Mouse (Mus musculus) layer of hippocampus, postnatal 14 days (tissue): ENCODE data around the gene Chl1. TPM values are rescaled to one million over a fixed set of nuclear protein-coding genes. Genes with fewer than 3 reads are reported as not detected.
A peak's percentile ranks its signal among the peaks of the same experiment; 100 is the strongest.

Experiments used
- DNase-seq, 2 experiments: peaks; one replicate each; pipeline ENCODE4 v3.0.0; 2021 to 2022; ENCODE audit warnings: low spot score in 2 of 2, mixed read lengths in 1 of 2
- total RNA-seq, 2 experiments: library from RNA; stranded (reverse); gene quantifications; 2 replicates each; pipeline ENCODE4 v1.2.3; 2021

The Chl1 gene
- total RNA-seq, 2 experiments from 2014 or later: 172 to 190 TPM

DNA sequence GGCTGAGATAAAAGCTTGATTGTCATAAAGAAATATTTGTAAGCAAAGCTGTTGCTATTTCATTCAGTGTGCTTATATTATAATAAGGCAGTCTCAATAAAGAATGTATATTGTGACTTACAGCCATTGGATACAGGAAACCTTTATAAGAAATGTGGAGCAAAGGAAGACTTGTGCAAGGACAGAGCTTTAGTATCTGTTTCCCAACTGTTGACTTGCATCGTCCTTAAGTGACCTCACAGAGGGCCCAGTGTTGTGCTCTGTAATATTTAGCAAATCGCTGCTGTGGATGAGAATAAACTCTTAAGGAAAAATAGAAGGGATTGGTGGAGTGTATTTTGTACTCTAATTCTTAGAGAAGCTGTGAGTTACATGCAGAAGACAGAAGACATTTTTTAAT lies 23.6 kb downstream of the Chl1 start:
- no peak for DNase-seq

- DNase-seq: no peak
These were observed 32.2 kb downstream of the Chl1 start for GRCm38 (mm10) chr6:103542576-103542975.

DNA sequence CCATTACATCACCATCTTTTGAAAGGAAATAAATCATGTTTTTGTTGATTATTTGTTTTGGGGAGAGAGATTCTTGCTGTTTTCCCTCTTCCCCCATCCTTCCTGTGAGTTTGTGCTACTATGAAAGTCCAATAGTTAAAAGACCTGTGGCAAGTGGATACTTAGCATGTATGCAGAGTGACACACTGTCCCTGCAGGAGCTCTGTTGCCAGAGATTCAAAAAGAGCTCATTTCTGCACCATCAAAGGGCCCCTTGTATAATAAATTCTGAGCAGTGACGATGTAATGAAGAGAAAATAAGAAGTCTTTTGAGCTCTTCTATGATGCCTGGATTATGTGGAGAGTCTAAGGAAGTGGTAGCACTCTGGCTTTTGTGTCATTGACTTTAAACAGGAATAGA lies 33.4 kb downstream of the Chl1 start:
- DNase-seq: peak in 1 of 2 experiments; percentile 27

DNA sequence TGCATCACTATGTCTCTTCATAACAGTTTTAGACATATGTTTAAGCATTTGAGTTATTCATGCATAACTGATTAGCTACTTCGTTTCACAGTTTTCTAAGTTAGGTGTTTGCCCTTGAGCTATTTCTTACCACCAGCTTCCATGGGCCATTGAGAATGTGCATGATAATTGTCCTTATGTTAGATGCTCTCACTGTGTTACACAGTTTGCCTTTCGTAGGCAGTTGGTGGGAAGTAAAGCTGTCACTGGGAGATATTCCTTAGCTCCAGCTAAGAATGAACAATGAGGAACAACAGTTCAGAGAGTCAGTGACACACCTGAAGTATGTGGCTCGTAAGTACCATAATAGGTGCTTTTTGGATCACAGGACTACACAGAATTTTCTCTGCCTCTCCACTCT lies 35.9 kb downstream of the Chl1 start:
- no peak for DNase-seq

DNA sequence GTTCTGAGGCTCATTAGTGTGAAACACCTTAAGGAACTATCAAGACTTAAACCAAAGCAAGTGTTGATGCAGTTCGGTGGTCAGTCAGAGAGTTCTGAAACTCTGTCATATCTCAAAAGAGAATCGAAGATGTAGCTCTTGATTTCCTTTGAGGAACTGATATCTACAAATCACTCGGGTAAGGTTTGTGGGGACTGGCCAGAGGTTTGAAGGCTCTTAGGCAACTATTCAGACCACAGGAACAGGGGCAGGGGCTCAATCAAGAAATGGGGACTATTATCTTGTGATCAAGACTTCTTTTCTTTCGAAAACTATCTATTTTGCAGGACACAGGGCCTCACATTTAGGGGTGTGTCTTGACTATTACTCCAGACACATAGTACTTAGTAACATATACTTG lies 39.5 kb downstream of the Chl1 start:
- no peak for DNase-seq

- no peak for DNase-seq
These were observed 47.9 kb downstream of the Chl1 start for GRCm38 (mm10) chr6:103558037-103558893.

GRCm38 (mm10) chr6:103558894-103559225 lies 48.5 kb downstream of the Chl1 start:
- peak in 1 of 2 experiments; percentile 80 for DNase-seq

DNA sequence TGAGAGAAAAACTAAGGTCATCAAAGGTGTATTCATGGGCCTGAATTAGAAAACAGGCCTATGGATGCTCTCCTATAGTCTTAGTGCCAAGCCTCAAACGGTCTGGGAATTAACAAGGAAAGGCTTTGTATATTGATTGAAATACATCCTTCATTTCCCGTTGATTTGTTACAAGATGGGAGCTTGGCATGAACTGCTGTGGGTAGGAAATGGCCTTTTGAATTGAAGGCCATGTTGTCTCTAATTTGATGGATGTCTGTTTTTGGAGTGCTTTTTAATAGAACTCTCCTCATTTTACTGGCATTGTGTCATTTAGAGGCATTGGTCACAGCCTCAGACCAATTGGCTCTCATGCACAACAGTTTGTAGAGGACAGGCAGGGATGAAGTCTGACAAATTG lies 49.0 kb downstream of the Chl1 start:
- no peak for DNase-seq

GRCm38 (mm10) chr6:103564811-103565210 lies 54.4 kb downstream of the Chl1 start:
- DNase-seq: no peak

DNA sequence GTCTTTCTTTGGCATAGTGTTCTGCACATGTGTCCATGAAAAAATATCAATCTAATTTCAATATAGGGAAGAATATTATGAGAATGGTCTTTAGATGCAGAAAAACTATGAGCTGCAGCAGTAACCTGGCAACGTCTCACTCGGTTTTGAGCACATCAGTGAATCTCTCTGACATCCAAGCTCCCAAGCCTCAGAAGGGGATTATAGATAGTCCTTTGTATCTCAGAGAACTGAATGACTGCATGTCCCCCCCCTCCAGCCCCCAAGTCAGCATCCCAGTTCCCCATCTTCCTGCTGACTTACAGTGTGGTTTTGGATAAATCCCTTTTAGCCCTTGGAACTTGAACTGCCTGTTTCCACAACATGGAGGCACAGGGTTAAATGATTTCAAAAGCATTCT lies 56.9 kb downstream of the Chl1 start:
- DNase-seq: no peak

GRCm38 (mm10) chr6:103572659-103573058 lies 62.3 kb downstream of the Chl1 start:
- no peak for DNase-seq

GRCm38 (mm10) chr6:103584224-103584623 lies 73.8 kb downstream of the Chl1 start:
- no peak for DNase-seq

- DNase-seq: no peak
These were observed 75.3 kb downstream of the Chl1 start for GRCm38 (mm10) chr6:103585667-103586066.

DNA sequence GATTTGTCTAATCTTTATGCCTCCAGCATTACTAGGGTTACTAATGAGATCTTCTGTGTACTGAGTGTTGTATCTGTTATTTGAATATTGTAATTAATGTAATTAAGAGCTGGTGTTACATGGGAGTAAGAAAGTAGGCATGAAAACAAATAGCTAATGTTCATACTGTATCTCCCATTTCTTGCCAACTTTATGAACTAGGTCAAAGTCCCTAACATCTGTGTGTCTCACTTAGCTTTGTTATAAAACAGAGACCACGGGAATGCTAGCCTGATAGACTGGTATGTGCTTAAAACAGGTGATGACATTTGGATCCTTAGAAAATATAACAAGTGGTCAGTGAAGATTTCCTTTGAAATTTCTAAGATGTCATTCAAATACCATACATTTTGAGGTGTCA lies 75.7 kb downstream of the Chl1 start:
- no peak for DNase-seq

GRCm38 (mm10) chr6:103602070-103602469 lies 91.7 kb downstream of the Chl1 start:
- DNase-seq: no peak

GRCm38 (mm10) chr6:103610656-103611055 lies 100.3 kb downstream of the Chl1 start:
- no peak for DNase-seq

DNA sequence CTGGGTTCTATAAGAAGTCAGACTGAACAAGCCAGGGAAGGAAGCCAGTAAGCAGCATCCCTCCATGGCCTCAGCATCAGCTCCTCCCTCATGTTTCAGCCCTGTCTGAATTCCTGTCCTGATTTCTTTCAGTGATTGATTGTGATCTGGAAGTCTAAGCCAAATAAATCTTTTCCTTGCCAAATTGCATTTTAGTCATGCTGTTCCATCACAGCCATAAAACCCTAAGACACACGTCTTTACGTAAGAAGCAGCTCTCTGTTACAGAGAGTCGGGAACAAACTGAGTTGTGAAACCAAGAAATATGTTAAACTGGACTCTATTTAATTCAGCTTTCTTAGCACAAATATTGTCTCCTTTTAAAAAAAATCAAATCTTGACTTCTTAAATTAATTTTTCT lies 102.2 kb downstream of the Chl1 start:
- DNase-seq: no peak

DNA sequence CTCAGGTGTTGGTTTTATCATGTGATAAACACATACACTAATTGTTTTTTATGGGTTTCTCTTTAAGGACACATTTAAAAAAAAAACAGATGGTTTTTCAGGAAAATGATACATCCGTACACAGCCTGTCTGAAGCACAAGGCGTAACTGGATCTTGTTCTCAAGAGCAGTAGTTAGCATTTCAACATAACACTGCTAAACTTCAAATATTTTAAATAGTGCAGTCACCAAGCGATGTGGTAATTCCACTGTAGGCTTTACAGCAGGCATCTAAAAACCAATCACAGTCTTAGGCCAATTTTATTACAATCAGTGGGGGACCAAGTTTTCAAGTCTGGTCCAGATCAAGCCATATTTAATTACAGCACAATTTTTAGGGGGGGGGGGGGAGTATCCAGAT lies 103.3 kb downstream of the Chl1 start:
- no peak for DNase-seq

DNA sequence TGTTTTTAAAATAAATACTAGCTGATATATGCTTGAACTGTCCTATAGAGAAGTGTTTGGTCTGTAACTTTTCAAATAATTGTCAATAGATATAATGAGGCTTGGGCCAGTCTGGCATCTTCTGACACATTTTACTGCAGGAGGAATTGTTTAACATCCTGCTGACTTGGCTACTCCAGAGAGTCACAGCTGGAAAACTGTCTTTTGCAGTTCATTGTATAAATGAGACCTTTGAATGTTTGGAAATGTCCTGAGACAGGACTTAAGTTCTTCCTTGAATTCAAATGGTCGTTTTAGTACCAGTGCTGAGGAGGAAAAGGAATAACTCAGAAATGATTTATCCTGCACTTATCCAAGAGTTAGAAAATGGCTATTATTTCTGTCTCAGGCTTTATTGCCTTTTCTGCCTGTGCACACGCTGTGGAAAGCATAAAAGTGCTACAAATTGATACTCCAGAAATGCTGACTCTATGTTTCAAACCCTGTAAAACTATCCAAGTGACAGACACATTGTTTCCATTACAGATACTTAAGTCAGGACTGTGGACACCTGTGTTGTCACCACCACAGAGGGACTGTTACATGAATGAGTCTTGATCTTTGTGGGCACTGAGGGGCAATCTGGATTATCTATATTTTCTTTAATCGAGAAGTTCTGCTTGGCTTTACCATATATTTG lies 105.7 kb downstream of the Chl1 start:
- DNase-seq: no peak

DNA sequence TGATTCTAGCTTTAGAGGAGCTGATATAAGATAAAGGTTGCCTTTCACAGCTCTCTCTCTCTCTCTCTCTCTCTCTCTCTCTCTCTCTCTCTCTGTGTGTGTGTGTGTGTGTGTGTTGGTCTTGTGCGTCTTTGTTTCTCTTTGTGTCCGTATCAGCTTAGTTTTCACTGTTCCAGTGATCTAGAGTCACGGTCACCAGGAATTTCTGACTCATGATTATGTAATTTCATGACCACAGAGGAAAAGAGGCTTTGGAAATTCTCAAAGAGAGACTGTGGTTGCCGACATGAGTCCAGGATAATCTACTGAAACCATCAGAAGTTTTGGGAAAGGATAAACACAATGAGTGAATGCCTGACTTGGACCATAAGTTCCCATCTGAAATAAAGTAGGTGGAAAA lies 110.5 kb downstream of the Chl1 start:
- no peak for DNase-seq

DNA sequence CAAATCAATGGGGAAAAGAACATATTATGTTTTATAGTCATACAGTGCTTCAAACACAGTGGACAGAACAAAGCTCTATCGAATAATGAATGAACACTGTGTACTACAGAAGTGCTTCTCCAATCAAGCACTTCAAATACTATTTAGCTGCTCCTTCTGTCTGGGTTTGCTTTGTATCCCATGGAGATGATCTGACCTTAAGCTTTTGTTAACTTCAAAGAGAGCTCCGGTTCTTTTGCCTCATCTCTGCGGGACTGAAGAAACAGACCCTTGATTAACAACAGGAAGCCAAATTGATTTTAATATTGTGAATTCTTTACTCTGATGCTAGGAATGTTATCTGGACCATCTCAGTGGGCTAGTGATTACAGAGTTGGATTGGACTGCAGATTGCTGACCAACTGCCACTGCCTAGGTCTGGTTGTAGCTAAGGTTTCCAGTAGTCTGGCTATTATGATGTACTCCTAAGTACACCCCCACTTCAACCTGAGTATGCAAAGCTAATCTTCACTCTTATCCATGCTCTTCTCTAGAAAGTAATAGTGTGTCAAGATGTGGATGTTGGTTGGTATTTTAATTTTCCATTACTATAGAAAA lies 111.8 kb downstream of the Chl1 start:
- no peak for DNase-seq

GRCm38 (mm10) chr6:103632856-103633255 lies 122.5 kb downstream of the Chl1 start:
- DNase-seq: no peak
